Mouse (Mus musculus) E14TG2a.4 (cell line): Measurements from ENCODE around the gene Ankle2.

Experiments
- H3K27me3 ChIP-seq: 2 replicates; pipeline ENCODE4 v1.6.1; 2014; ENCODE audit warnings: low read length, control low read depth; ENCODE audit not compliant: insufficient read depth
- H3K36me3 ChIP-seq: 2 replicates; pipeline ENCODE4 v1.6.1; 2014; ENCODE audit warnings: low read length, control low read depth; ENCODE audit not compliant: insufficient read depth
- H3K4me1 ChIP-seq: replicated peaks from 2 replicates; pipeline ENCODE4 v1.6.1; 2014; ENCODE audit warnings: low read depth, low read length, control low read depth
- H3K4me3 ChIP-seq: replicated peaks from 2 replicates; pipeline ENCODE4 v1.5.1; 2014; ENCODE audit warnings: mild to moderate bottlenecking, low read length
- H3K9me3 ChIP-seq: 2 replicates; pipeline ENCODE4 v1.6.1; 2014; ENCODE audit warnings: low read length, control low read depth
- CTCF ChIP-seq: conservative IDR thresholded peaks from 2 replicates; pipeline ENCODE4 v1.5.1; 2014; ENCODE audit warnings: low read length
- NANOG ChIP-seq: IDR thresholded peaks from 2 replicates; pipeline ENCODE4 v1.6.1; 2014; ENCODE audit warnings: borderline replicate concordance, low read length, mixed read lengths
- POU5F1 ChIP-seq: IDR thresholded peaks from 2 replicates; pipeline ENCODE4 v1.6.1; 2014; ENCODE audit warnings: low read length, borderline replicate concordance

The Ankle2 gene

DNA sequence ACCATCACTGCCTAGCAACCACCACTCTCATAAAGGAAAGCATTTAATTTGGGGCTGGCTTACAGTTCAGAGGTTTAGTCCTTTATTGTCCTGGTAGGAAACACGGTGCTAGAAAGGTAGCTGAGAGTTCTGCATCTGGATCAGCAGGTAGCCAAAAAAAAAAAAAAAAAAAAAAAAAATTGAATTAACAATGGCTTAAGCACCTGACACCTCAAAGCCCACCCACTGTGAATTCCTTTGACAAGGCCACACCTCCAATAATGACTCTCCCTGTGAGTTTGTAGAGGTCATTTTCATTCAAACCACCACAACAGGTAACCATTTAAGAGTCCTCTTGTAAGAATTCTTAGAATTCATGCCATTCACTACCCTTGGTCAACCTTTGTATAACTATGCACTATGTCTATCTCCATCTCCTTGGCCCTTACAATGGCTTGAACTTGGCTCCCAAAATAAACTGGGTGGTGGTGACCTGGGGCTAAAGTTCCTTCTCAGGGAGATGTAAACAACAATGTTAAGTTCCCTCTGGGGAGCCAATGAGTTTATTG lies 3.4 kb upstream of the Ankle2 start:
- no peak overlapping the region for H3K4me3 ChIP-seq
- H3K4me1 ChIP-seq: peaks cover 34% of the 10 kb centered on the region
- TF ChIP-seq POU5F1 (no peak), NANOG (peak; percentile 88), CTCF (no peak)
- H3K27me3 ChIP-seq: no peaks in the 10 kb centered on the region
- peaks cover 25% of the 10 kb centered on the region for H3K9me3 ChIP-seq
- H3K36me3 ChIP-seq: peaks cover 39% of the 10 kb centered on the region

DNA sequence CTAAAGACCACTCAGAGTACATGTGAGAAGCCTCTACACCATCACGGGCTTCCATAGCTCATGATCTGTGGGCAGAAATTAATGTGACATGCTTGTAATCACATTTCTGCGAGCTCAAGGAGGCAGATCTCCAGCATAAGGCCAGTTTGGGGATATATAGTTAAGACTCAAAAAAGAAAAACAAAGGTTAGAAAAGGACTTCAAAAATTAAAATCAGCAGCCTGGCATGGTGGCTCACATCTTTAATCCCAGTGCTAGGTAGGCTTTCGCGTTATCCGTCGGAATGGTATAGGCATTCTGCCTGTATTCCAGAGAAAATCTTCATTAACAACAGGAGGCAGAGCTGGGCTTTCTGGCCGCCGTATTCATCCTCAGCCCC lies 414 bp upstream of the Ankle2 start:
- no peak for TF ChIP-seq CTCF
- peak overlapping the region; percentile 98 for H3K4me3 ChIP-seq
- H3K4me1 ChIP-seq: peaks cover 47% of the 10 kb centered on the region
- H3K27me3 ChIP-seq: no peaks in the 10 kb centered on the region
- peaks cover 32% of the 10 kb centered on the region for H3K36me3 ChIP-seq
- H3K9me3 ChIP-seq: peaks cover 25% of the 10 kb centered on the region

DNA sequence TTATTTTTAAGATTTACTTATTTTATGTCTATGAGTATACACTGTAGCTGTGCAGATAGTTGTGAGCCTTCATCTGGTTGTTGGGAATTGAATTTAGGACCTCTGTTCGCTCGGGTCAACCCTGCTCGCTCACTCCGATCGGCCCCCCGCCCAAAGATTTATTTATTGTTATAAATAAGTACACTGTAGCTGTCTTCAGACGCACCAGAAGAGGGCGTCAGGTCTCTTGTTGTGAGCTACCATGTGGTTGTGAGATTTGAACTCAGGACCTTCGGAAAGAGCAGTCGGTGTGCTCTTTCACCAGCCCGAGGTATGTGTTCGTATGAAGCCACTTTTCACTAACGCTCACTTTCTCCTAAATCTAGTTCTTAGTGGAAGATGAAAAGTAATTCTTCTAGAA lies 834 bp downstream of the Ankle2 start:
- Histone ChIP-seq H3K36me3 (peaks cover 33% of the 10 kb centered on the region), H3K27me3 (no peaks in the 10 kb centered on the region), H3K4me3 (peak overlapping the region; percentile 98), H3K4me1 (peaks cover 45% of the 10 kb centered on the region), H3K9me3 (peaks cover 17% of the 10 kb centered on the region)
- TF ChIP-seq POU5F1 (no peak), NANOG (no peak), CTCF (no peak; the same call in 1 of the 2 replicates)

DNA sequence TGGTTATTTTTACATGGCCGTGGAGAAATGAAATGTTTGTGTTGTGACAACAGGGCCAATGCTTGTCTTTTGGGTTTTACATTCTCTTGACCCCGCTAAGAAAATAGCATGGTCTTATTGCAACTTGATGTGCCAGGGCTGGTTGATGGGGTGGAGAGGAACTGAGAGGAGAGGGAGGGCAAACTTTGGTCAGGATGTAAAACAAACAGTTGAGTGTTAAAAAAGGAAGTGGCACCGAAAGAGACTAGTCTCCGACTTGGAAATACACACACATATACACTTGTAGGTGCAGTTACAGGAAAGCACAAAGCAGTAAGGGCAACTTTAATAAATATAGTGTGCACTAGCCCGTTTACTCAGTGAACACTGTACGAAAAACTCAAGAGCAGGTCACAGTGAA lies 1.5 kb downstream of the Ankle2 start:
- H3K27me3 ChIP-seq: no peaks in the 10 kb centered on the region
- H3K9me3 ChIP-seq: peaks cover 10% of the 10 kb centered on the region
- TF ChIP-seq CTCF: no peak
- no peak for TF ChIP-seq POU5F1
- no peak for TF ChIP-seq NANOG
- H3K4me1 ChIP-seq: peaks cover 40% of the 10 kb centered on the region
- H3K4me3 ChIP-seq: peak overlapping the region; percentile 98; the same call in 1 of the 2 replicates
- H3K36me3 ChIP-seq: peaks cover 39% of the 10 kb centered on the region

DNA sequence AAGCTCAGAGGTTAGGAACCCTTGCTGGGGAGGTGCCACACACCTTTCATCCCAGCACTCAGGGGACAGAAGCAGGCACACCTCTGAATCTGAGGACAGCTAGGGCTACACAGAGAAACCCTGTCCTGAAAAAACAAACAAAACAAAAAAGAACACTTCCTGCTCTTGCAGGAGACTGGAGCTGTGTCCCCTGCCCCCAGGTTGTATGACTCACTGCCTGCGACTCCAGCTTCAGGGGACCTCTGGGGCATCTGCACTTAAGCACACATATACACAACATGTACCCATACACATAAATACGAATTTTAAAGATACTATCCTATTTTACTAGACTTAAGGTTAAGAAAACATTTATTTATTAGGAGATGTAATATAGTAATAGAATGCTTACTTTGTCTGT lies 13.3 kb downstream of the Ankle2 start:
- no peaks in the 10 kb centered on the region for H3K27me3 ChIP-seq
- no peak for TF ChIP-seq POU5F1
- TF ChIP-seq NANOG: no peak
- TF ChIP-seq CTCF: no peak
- no peak overlapping the region for H3K4me3 ChIP-seq
- peaks cover 97% of the 10 kb centered on the region for H3K36me3 ChIP-seq
- no peaks in the 10 kb centered on the region for H3K9me3 ChIP-seq
- H3K4me1 ChIP-seq: no peaks in the 10 kb centered on the region

DNA sequence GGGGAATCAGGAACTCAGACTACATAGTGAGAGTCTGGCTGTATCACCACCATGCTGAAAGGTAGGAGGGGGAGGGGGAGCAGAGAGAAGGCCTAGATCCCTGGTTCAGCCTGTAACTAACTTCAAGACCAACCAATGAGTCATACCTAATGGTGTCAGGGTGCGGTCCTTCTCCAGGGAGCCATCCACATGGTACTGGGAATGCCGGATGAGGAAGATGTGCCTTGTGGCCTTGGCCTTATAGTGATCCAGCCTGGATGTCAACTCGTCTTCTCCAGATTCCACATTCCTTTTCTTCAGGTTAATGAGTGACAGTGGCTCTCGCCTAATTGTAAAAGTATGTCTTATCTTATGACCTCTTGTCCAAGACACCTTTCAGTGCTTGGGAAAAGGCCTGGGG lies 36.1 kb downstream of the Ankle2 start:
- TF ChIP-seq POU5F1 (no peak), NANOG (no peak), CTCF (no peak)
- no peaks in the 10 kb centered on the region for H3K9me3 ChIP-seq
- H3K4me1 ChIP-seq: peaks cover 63% of the 10 kb centered on the region
- no peaks in the 10 kb centered on the region for H3K27me3 ChIP-seq
- no peak overlapping the region for H3K4me3 ChIP-seq
- peaks cover 62% of the 10 kb centered on the region for H3K36me3 ChIP-seq

DNA sequence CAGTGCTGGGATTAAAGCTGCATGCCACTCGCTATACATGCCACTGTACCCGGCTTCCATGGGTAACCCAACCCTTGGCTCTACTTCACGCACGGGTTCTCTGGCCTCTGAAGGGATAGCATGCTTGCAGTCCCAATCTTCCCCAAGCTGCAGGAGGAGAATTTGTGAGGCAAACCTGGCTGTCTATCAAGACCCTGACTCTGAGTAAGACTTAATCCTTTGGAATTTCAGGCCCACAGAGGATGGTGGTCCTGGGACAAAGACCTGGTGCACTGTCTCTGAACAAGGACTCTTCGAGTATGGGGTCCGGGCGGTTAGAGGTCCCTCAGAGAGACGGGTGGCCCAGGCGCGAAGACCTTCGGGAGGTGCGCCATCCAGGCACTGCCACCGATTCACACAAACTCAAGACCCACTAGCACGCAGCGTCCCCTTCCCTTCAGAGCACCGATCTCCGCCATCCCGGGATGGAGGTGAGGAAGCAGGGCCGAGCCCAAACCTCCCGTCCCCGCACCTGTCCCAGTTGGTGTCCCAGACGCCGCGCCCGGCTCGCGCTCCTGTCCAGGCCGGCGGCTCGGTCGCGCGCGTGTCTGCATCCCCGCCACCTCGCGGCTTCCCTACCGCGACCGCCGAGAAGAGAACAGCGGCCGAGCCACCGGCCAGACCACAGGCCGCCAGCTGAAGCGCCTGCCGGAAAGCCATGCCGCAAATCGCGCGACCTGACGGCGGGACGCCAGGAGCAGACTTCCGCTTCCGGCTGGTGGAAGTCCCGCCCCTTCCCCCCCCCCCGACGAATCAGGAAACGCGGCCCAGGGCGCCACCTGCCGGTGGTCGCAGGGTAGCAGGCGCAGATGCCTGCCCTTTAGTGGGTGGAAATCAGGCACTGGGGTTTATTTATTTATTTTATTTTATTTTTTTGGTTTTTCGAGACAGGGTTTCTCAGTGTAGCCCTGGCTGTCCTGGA lies 38.6 kb downstream of the Ankle2 start, which contains the start of gene Pgam5:
Gene Pgam5, minus strand, starts transcription at position 773 of the 961 bp plus-strand sequence.
- H3K4me1 ChIP-seq: peaks cover 52% of the 10 kb centered on the region
- H3K4me3 ChIP-seq: peak within 1 kb of the TSS; percentile 99
- TF ChIP-seq CTCF (peak; percentile 50), NANOG (no peak), POU5F1 (no peak)
- no peaks in the 10 kb centered on the region for H3K27me3 ChIP-seq
- H3K9me3 ChIP-seq: no peaks in the 10 kb centered on the region
- peaks cover 63% of the 10 kb centered on the region for H3K36me3 ChIP-seq

DNA sequence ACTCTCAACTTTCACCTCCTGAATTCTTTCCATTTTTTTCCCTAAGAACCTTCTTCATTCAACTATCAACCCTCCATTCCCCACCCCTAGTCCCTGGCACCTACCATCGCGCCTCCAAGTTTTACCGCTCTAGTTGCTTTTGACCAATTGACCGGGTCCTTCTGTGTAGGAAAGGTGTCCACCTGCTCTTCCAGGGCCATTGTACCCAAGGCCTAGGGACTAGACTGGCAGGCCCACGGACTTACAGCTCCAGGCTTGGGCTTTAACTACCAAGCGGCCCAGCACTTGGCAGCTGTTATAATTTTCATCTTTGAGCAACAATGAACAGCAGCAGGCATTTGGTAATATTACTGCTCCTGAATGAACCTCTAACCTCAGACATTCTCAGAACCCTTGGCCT lies 39.4 kb downstream of the Ankle2 start:
- no peaks in the 10 kb centered on the region for H3K27me3 ChIP-seq
- H3K36me3 ChIP-seq: peaks cover 62% of the 10 kb centered on the region
- no peak for TF ChIP-seq CTCF
- TF ChIP-seq NANOG: no peak
- TF ChIP-seq POU5F1: no peak

More for the DNA sequence above, 39.4 kb downstream of the Ankle2 start:
- H3K9me3 ChIP-seq: no peaks in the 10 kb centered on the region
- no peak overlapping the region for H3K4me3 ChIP-seq
- H3K4me1 ChIP-seq: peaks cover 44% of the 10 kb centered on the region
